Mouse (Mus musculus): Measurements from ENCODE around the gene Trim47.

The Trim47 gene

DNA sequence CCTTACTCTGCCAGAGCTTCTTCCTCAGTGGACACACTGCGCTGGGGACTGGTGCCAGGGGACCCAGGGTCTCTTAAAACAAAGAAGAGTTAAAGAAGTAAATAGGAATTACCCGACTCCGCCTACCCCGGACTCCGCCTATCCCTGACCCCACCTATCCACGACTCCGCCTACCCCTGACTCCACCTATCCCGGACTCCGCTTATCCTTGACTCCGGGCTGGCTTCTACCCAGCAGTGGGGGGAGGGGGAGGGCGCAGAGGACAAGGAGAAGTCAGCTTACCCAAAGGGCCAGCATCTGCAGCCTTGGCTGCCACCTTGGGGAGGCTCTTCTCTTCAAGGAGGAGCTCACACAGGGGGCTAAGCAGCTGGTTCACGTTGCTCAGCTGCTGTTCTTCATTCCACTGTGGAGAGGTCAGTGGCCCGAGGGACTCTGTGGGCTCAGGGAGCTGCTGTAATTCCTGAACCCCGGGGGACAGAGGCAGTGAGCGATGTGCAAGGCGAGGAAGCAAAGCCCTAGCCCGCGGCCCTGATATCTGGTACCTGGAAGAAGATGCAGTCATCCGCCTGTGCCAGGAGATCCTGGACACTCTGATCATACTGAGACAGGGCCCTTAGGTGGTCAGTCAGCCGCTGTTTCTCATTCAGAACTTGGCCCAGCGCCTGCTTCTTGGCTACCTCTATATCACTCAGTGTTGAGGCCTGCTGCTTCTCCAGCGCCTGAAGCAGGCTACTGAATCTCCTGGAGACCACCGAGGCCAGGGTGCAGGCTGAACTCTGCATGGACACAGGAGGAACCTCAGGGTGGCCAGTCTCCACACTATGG lies at the start of gene Trim47:
TSS of gene Trim47 (minus strand) at position 55 of the 825 bp plus-strand sequence.
- DNase-seq: no peak

- no peak for DNase-seq
These were observed 49.0 kb upstream of the Trim47 start for GRCm38 (mm10) chr11:116176010-116176409.

- no peak for DNase-seq
These were observed 47.9 kb upstream of the Trim47 start for GRCm38 (mm10) chr11:116174775-116175448.

DNA sequence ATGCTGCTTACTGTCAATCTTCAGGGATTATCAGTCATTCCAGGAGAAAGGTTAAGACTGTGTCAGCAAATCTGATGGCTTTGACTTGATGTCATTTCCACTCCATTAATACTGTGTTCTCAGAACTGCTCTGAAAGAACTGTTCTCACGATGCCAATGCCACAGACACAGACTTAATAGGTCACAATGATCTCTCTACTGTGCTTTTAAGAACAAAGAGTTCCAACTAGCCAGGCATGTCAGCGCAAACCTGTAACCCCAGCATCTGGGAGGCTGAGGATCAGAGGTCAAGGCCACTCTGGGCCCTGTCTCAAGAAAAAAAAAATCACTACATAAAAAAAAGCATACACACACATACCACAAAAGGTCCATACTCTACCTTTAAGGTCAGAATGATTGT lies 44.9 kb upstream of the Trim47 start:
- DNase-seq: no peak

DNA sequence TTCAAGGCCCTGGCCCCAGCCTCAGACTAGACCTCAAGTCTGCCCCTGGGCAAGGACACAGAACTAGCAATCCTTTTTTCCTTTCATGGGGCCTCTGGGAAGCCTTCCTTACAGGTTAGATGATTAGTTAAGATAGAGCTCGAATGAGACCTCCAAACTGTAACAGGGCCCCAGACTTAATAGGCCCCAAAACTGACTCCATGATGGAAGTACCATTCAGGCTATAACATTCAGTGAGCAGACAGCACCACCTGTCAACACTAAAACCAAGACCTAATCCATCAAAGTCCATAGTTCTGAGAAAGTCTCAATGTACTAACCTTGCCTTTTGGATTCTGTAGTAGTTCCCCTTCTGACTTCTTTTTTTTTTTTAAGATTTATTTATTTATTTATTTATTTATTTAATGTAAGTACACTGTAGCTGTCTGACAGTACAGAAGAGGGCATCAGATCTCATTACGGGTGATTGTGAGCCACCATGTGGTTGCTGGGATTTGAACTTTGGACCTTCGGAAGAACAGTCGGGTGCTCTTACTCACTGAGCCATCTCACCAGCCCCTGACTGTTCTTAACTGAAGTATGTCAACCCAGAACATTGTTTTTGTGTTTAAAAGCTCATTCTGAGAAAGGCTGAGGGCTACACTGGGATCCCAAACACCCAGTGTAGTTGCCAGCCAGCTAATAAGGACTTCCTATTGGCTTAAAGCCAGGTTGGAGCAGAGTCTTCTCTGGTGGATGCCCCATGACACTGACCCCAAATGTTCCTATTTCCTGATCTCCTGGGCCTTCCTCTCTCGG lies 43.2 kb upstream of the Trim47 start:
- DNase-seq: no peak

- DNase-seq: no peak
These were observed 42.2 kb upstream of the Trim47 start for GRCm38 (mm10) chr11:116169214-116169613.

GRCm38 (mm10) chr11:116167884-116168439 lies 41.0 kb upstream of the Trim47 start, which contains the start of gene Fbf1:
Gene Fbf1 (minus strand): TSS chr11:116168166.
- DNase-seq: peak; percentile 93

- no peak for DNase-seq
These were observed 40.2 kb upstream of the Trim47 start for GRCm38 (mm10) chr11:116167232-116167631.

DNA sequence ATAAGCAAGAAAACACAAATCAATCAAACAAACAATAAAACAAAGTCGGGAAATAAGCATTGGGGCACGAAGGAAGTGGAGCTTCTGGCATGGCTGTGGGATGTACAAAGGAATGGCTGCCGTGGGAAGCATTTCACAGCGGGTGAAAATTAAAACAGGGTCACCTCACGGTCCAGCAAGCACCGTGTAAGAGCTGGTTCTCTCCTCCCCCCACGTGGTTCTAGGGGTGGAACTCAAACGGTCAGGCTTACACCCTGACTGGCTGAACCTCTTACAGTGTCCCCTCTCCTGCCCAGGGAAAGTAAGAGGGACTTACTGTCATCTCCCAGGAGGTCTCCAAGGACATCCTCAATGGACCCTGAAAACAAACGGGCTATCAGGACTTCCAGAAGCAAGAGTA lies 36.0 kb upstream of the Trim47 start:
- DNase-seq: no peak

DNA sequence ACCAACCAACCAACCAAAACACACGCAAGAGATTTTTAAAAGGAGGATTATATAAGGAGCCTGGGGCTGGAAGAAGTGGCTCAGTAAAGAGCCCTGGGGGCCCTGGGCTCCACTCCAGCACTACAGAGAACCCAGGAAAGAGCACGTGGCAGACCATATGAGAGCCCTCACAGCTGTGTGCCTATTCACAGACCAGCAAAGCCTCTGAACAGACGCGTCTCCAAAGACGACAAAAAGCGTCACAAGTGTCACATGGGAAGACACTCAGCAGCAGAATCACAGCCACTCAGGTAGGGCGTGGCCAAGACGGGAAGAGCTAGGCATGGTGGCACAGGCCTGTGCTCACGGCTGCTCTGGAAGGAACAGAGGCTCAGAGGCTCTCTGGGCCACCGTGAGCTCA lies 35.1 kb upstream of the Trim47 start:
- peak; percentile 56 for DNase-seq

GRCm38 (mm10) chr11:116161312-116161711 lies 34.3 kb upstream of the Trim47 start:
- DNase-seq: no peak

- no peak for DNase-seq
These were observed 23.9 kb upstream of the Trim47 start for GRCm38 (mm10) chr11:116150960-116151359.

DNA sequence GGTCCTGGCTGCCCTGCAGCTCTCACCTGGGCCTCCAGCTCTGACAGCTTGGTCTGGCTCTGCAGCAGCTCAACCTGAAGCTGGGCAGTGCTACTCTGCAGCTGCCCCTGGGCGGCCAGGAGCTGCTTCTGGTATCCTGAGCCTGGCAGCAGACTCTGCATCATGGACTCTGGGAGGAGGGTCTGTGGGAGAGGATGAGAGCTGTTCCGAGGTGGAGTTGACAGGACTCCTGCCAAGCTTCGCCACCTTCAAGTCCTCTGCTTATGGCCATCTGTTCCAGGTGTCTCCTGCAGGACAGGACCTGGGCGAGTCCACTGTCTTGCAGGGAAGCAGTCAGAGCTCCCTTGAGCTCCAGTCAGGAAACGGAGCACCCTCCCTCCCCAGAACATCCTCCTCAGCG lies 22.3 kb upstream of the Trim47 start:
- DNase-seq: no peak

DNA sequence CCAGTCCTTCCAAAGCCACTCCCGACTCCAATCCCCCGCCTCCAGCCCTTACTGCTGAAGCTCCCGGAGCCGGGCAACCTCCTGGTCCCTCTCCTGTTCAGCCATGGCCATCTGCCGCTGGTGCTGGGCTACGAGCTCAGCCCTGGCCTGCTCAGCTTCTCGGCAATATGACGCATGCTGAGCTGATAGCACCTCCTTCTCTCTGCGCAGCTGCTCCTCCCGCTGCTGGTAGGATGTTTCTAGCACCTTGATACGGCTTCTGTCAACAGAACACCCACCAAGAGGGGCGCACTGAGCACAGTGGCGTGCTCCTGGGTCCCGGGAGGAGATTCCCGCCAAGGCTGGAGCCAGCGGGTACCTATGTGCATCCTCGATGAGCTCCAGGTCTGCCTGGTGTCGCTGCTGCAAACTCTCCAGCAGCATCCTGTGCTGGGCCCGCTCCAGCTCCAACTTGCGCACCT lies 21.8 kb upstream of the Trim47 start:
- DNase-seq: no peak

DNA sequence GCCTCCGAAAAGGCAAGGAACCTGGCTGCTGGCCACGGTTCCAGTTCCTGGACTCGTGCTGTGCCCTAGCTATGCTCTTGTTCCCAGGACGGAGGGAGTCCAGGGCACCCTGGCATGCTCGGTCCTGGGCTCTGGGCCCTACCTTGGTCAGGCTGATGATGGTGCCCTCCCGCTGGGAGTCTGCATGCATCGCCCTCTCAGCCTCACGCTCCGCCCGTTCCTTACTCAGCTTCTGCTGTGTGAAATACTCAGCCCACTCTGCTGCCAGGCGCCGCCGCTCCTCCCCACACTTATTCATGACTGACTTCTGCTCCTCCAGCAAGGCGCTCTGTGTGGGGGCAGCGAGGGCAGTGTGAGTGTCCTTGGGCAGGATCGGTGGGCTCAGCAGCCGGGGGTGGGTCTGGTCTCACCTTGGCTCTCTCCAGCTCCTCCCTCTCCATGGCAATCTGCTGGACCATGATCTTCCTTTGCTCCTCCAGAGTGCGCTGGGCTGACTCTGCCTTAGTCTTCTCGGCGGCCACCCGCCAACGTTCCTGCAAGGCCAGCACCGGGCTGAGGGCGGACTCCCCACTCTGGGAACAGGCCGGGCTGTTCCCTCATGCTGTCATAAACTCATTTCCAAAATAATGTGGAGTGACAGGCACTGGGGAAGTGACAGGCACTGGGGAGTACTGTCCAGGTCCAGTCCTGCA lies 19.4 kb upstream of the Trim47 start:
- DNase-seq: peak; percentile 60

GRCm38 (mm10) chr11:116145481-116146293 lies 18.7 kb upstream of the Trim47 start:
- DNase-seq: no peak

DNA sequence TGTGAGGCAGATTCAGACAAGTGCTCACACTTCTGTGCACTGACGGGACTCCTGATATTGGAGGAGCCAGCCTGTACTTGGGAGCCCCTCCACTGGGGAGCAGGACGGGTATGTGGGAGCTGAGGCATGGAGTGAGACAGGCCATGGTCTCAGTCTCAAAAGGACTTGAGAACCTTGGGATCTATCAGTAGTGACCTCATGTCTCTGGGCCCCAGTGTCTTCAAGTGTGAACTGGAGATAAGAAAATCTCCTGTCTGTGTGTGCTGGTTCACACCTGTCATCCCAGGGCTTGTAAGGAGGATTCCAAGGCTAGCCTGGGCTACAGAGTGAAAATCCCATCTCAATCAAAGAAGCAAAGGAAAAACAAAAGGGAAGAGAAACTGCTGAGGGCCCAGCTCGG lies 16.5 kb upstream of the Trim47 start:
- DNase-seq: no peak

GRCm38 (mm10) chr11:116142211-116142991 lies 15.4 kb upstream of the Trim47 start:
- DNase-seq: no peak

DNA sequence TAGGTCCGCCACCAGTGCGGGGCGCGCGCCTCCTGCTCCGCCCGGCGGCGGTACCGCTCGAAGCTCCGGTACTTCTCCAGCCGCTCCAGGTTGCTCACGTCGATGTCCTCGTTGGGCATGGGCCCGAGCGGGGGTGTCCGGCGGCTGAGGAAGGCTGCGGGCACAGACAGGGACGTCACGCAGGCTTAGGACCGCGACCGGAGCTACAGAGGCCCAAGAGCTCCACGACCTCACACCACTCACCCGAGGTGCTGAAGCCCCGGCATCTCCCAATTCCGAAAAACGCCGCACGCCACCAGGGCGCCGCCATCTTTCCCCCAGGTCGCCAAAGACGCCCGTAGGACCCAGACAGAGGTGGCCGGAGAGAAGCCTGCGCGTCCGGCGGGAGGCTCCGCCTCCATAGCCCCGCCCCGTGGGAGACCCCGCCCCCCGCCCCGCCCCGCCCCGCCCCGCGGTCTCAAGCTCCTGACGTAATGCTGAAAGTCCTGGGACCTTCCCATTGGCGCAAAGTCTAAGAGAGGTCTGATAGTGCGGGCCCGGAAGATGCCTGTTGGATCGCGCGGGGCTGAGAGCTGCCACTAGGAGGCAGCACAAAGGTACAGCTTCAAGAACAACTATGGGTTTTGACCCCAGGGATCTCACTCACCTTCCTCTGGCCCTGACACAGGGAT lies 11.6 kb upstream of the Trim47 start, which contains the start of gene Mrpl38:
TSS of gene Mrpl38 (minus strand) at position 401 of the 671 bp plus-strand sequence.
- DNase-seq: peak; percentile 81

GRCm38 (mm10) chr11:116138096-116138467 lies 11.1 kb upstream of the Trim47 start:
- no peak for DNase-seq

All from right cerebral cortex, postnatal 14 days (tissue).